Mouse (Mus musculus) lung, postnatal 14 days (tissue): ENCODE measurements around the gene Ston1.

Experiments used
- DNase-seq: peaks from one replicate; pipeline ENCODE4 v3.0.0; 2021

The Ston1 gene

GRCm38 (mm10) chr17:88696656-88697333, 99.3 kb downstream of the Ston1 start:
- no peak for DNase-seq

- DNase-seq, result no peak
These were observed 103.4 kb downstream of the Ston1 start for GRCm38 (mm10) chr17:88700901-88701300.

GRCm38 (mm10) chr17:88702345-88702744, 104.9 kb downstream of the Ston1 start:
- DNase-seq, result no peak

- DNase-seq, result no peak
These were observed 105.6 kb downstream of the Ston1 start for GRCm38 (mm10) chr17:88703112-88703511.

GRCm38 (mm10) chr17:88706231-88706649, 108.8 kb downstream of the Ston1 start:
- DNase-seq, result no peak
